In the genomic region with DNA sequence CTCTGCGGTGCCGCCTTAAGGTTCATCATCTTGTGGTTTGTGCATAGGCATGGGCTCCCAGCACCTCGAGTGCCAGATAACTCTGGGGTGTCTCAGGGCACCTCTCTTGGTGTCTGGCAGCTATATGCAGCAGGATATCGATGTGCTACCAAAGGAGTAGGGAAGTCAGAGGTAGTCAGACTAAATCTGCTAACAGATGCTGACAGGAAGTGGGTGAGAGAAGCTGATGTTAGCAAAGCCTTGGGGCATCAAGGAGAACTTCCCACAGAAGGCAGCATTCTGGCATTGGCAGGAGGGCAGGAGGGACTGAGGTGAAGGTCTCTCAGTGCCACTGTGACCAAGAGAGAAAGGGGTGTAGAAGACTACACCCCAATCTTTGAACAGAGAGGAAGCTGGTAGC, we compare ENCODE assay signal across 16 mouse cellular contexts. TPM values are rescaled to one million over a fixed set of nuclear protein-coding genes. Genes with fewer than 3 reads are reported as not detected.
DNase-seq lines count a peak whose midpoint lies in the region; ATAC-seq lines count a peak whose summit lies in the region.
"Had no signal": no experiment of that assay in that cellular context is flagged by ENCODE, and none has a peak within 500 bp of the region (broad histone marks: within the 10 kb centered on the region; RNA-seq: fewer than 3 reads in every experiment).

No protein-coding gene starts in this region.

- peaks cover 8% of the 10 kb centered on the region for H3K27me3 ChIP-seq in hindbrain, embryonic 16.5 days (replicated peaks; ENCODE audit: control insufficient read depth, insufficient read depth, low read length)
- peaks cover 9% of the 10 kb centered on the region; the same call in 1 of the 2 replicates for H3K27me3 ChIP-seq in midbrain, embryonic 14.5 days (ENCODE audit: control insufficient read depth, insufficient read depth, low read length)

- ATAC-seq in megakaryocyte progenitor cell, adult 5-6 weeks (replicated peaks; ENCODE audit: poor library complexity) = 0 out of 2 replicates have a peak, but pooled peaks have one; percentile 3
- ATAC-seq in hindbrain, embryonic 16.5 days = no peak
- no peak for ATAC-seq in midbrain, embryonic 14.5 days (ENCODE audit: low FRiP score, low TSS enrichment)
- ATAC-seq: forebrain, postnatal 0 days had no signal

- no peak overlapping the region for H3K4me3 ChIP-seq in brown adipose tissue, adult 24 weeks (ENCODE audit: insufficient read depth, low read depth, low read length)
- H3K4me3 ChIP-seq in hindbrain, embryonic 16.5 days (ENCODE audit: low read length) = no peak overlapping the region
- no peak overlapping the region for H3K4me3 ChIP-seq in midbrain, embryonic 14.5 days (replicated peaks; ENCODE audit: low read depth, low read length)
- H3K4me3 ChIP-seq: embryonic facial prominence, embryonic 15.5 days; heart, embryonic 10.5 days; limb, embryonic 12.5 days; midbrain, embryonic 10.5 days; neural tube, embryonic 13.5 days had no signal

- 79% methylated on average over 4 of the region's 4 CpGs for WGBS in hindbrain, embryonic 16.5 days
- 76% methylated on average over 4 of the region's 4 CpGs for WGBS in midbrain, embryonic 14.5 days

- H3K36me3 ChIP-seq in hindbrain, embryonic 16.5 days (ENCODE audit: control insufficient read depth, insufficient read depth, low read length) = no peaks in the 10 kb centered on the region
- H3K36me3 ChIP-seq in midbrain, embryonic 14.5 days (ENCODE audit: control insufficient read depth, insufficient read depth, low read length) = no peaks in the 10 kb centered on the region
- H3K36me3 ChIP-seq: embryonic facial prominence, embryonic 15.5 days; heart, embryonic 10.5 days; limb, embryonic 12.5 days; midbrain, embryonic 10.5 days; neural tube, embryonic 13.5 days had no signal

- H3K9me3 ChIP-seq in hindbrain, embryonic 16.5 days (ENCODE audit: control insufficient read depth, low read length) = no peaks in the 10 kb centered on the region
- no peaks in the 10 kb centered on the region for H3K9me3 ChIP-seq in midbrain, embryonic 14.5 days (ENCODE audit: control insufficient read depth, low read length)
- H3K9me3 ChIP-seq: embryonic facial prominence, embryonic 15.5 days; heart, embryonic 10.5 days; limb, embryonic 12.5 days; midbrain, embryonic 10.5 days; neural tube, embryonic 13.5 days had no signal

- no peak overlapping the region for H3K4me2 ChIP-seq in hindbrain, embryonic 16.5 days (ENCODE audit: low read length)
- no peak overlapping the region for H3K4me2 ChIP-seq in midbrain, embryonic 14.5 days (ENCODE audit: low read length)
- H3K4me2 ChIP-seq: embryonic facial prominence, embryonic 15.5 days; limb, embryonic 12.5 days; neural tube, embryonic 13.5 days had no signal

- peak overlapping the region; percentile 39; the same call in 1 of the 2 replicates for H3K27ac ChIP-seq in brown adipose tissue, adult 24 weeks (replicated peaks; ENCODE audit: low read depth, low read length)
- H3K27ac ChIP-seq in hindbrain, embryonic 16.5 days (ENCODE audit: low read depth, low read length) = no peak overlapping the region
- no peak overlapping the region for H3K27ac ChIP-seq in midbrain, embryonic 14.5 days (replicated peaks; ENCODE audit: low read depth, low read length)
- H3K27ac ChIP-seq: embryonic facial prominence, embryonic 15.5 days; heart, embryonic 10.5 days; limb, embryonic 12.5 days; midbrain, embryonic 10.5 days; neural tube, embryonic 13.5 days had no signal

- peak; percentile 45 to 56 for DNase-seq in spleen, adult 18-20 months
- no peak for DNase-seq in spleen, postnatal 14 days (ENCODE audit: low spot score in 2 of 2)
- peak; percentile 66 for DNase-seq in thymus, postnatal 4 days
- no peak for DNase-seq in midbrain, embryonic 14.5 days
- no peak for DNase-seq in cerebellum, adult 18-20 months
- DNase-seq: cerebellum, adult 8-10 months; forebrain, postnatal 0 days had no signal

- H3K9ac ChIP-seq in hindbrain, embryonic 16.5 days (ENCODE audit: low read depth, low read length) = no peak overlapping the region
- no peak overlapping the region for H3K9ac ChIP-seq in midbrain, embryonic 14.5 days (replicated peaks; ENCODE audit: low read length)
- H3K9ac ChIP-seq: embryonic facial prominence, embryonic 15.5 days; forebrain, postnatal 0 days; limb, embryonic 12.5 days; neural tube, embryonic 13.5 days had no signal

- peaks cover 2% of the 10 kb centered on the region; the same call in 1 of the 2 replicates for H3K4me1 ChIP-seq in brown adipose tissue, adult 24 weeks (ENCODE audit: control insufficient read depth, insufficient read depth, insufficient read length, low read length)
- H3K4me1 ChIP-seq in hindbrain, embryonic 16.5 days (ENCODE audit: control insufficient read depth, insufficient read depth, low read depth, low read length) = peaks cover 2% of the 10 kb centered on the region; the same call in 1 of the 2 replicates
- H3K4me1 ChIP-seq in midbrain, embryonic 14.5 days (ENCODE audit: control insufficient read depth, insufficient read depth, low read length) = peaks cover 10% of the 10 kb centered on the region; the same call in 1 of the 2 replicates

RNA-seq across cellular contexts. Expression of gene Lst1, which starts 1.9 kb away (rescaled TPM):
- 12.2 and 16.4 TPM in 2 replicates for polyA plus RNA-seq in brown adipose tissue, adult 24 weeks (2012; ENCODE audit: insufficient read depth, insufficient read length, missing spikeins)
- total RNA-seq in megakaryocyte progenitor cell, adult 5-6 weeks (2015) = 65.2 and 70.1 TPM in 2 replicates
- total RNA-seq in megakaryocyte progenitor cell, adult 5-6 weeks (2017) = 47.2 and 99.6 TPM in 2 replicates
- polyA plus RNA-seq in hindbrain, embryonic 16.5 days (2015; fragmentation: Nextera tagmentation; extraction: Ambion mirVana) = 4.8 and 7.3 TPM in 2 replicates
- 3.8 and 9.0 TPM in 2 replicates for polyA plus RNA-seq in midbrain, embryonic 14.5 days (2014; fragmentation: Nextera tagmentation; extraction: Ambion mirVana)

RNA-seq across cellular contexts. Expression of gene Ltb, which starts 4.1 kb away (rescaled TPM):
- polyA plus RNA-seq in brown adipose tissue, adult 24 weeks (2012; ENCODE audit: insufficient read depth, insufficient read length, missing spikeins) = not detected in 2 replicates
- 0.22 and 0.81 TPM in 2 replicates for total RNA-seq in megakaryocyte progenitor cell, adult 5-6 weeks (2015)
- 0.47 and 4.4 TPM in 2 replicates for total RNA-seq in megakaryocyte progenitor cell, adult 5-6 weeks (2017)
- 1.1 and 1.2 TPM in 2 replicates for polyA plus RNA-seq in hindbrain, embryonic 16.5 days (2015; fragmentation: Nextera tagmentation; extraction: Ambion mirVana)
- polyA plus RNA-seq in midbrain, embryonic 14.5 days (2014; fragmentation: Nextera tagmentation; extraction: Ambion mirVana) = 0.74 and 0.84 TPM in 2 replicates

RNA-seq across cellular contexts. Expression of gene Tnf, which starts 11.7 kb away (rescaled TPM):
- not detected in 2 replicates for polyA plus RNA-seq in brown adipose tissue, adult 24 weeks (2012; ENCODE audit: insufficient read depth, insufficient read length, missing spikeins)
- total RNA-seq in megakaryocyte progenitor cell, adult 5-6 weeks (2015) = 18.6 and 33.2 TPM in 2 replicates
- 11.1 and 16.4 TPM in 2 replicates for total RNA-seq in megakaryocyte progenitor cell, adult 5-6 weeks (2017)
- not detected in 2 replicates for polyA plus RNA-seq in hindbrain, embryonic 16.5 days (2015; fragmentation: Nextera tagmentation; extraction: Ambion mirVana)
- polyA plus RNA-seq in midbrain, embryonic 14.5 days (2014; fragmentation: Nextera tagmentation; extraction: Ambion mirVana) = not detected in 2 replicates
- polyA plus RNA-seq: forebrain, postnatal 0 days; limb, embryonic 12.5 days; midbrain, embryonic 10.5 days had no signal

RNA-seq across cellular contexts. Expression of gene Aif1, which starts 14.2 kb away (rescaled TPM):
- 10.5 and 14.3 TPM in 2 replicates for polyA plus RNA-seq in brown adipose tissue, adult 24 weeks (2012; ENCODE audit: insufficient read depth, insufficient read length, missing spikeins)
- total RNA-seq in megakaryocyte progenitor cell, adult 5-6 weeks (2015) = 5.8 and 12.4 TPM in 2 replicates
- 8.9 and 11.5 TPM in 2 replicates for total RNA-seq in megakaryocyte progenitor cell, adult 5-6 weeks (2017)
- 5.6 and 10.1 TPM in 2 replicates for polyA plus RNA-seq in hindbrain, embryonic 16.5 days (2015; fragmentation: Nextera tagmentation; extraction: Ambion mirVana)
- polyA plus RNA-seq in midbrain, embryonic 14.5 days (2014; fragmentation: Nextera tagmentation; extraction: Ambion mirVana) = 3.3 and 8.8 TPM in 2 replicates

RNA-seq across cellular contexts. Expression of gene Lta, which starts 15.1 kb away (rescaled TPM):
- not detected in 2 replicates for polyA plus RNA-seq in brown adipose tissue, adult 24 weeks (2012; ENCODE audit: insufficient read depth, insufficient read length, missing spikeins)
- not detected in 2 replicates for total RNA-seq in megakaryocyte progenitor cell, adult 5-6 weeks (2015)
- total RNA-seq in megakaryocyte progenitor cell, adult 5-6 weeks (2017) = not detected in 2 replicates
- 0.37 and 0.80 TPM in 2 replicates for polyA plus RNA-seq in hindbrain, embryonic 16.5 days (2015; fragmentation: Nextera tagmentation; extraction: Ambion mirVana)
- 0.20 and 0.73 TPM in 2 replicates for polyA plus RNA-seq in midbrain, embryonic 14.5 days (2014; fragmentation: Nextera tagmentation; extraction: Ambion mirVana)
- total RNA-seq: adrenal gland, adult 18-20 months; forebrain, postnatal 0 days had no signal
- polyA plus RNA-seq: heart, embryonic 10.5 days; limb, embryonic 12.5 days; midbrain, embryonic 10.5 days had no signal

Comparison
In these comparisons a context has a peak if more than half of its experiments do, and no peak if none do; other contexts are left out.
1. DNase-seq: peak in spleen, adult 18-20 months (2 of 2) and thymus, postnatal 4 days (single experiment); none in spleen, postnatal 14 days (0 of 2), midbrain, embryonic 14.5 days (single experiment) and cerebellum, adult 18-20 months (0 of 2).